Mouse (Mus musculus): ENCODE measurements around the gene Naa20. TPM values are rescaled to one million over a fixed set of nuclear protein-coding genes. Genes with fewer than 3 reads are reported as not detected.
"Not testable (repeated sequence)": the region's sequence is repeated elsewhere in the genome, so short reads cannot be mapped to it uniquely, and the experiment has no call there.

Naa20 gene
- polyA plus RNA-seq, 1 experiment from 2014 or later = 137 TPM

DNA sequence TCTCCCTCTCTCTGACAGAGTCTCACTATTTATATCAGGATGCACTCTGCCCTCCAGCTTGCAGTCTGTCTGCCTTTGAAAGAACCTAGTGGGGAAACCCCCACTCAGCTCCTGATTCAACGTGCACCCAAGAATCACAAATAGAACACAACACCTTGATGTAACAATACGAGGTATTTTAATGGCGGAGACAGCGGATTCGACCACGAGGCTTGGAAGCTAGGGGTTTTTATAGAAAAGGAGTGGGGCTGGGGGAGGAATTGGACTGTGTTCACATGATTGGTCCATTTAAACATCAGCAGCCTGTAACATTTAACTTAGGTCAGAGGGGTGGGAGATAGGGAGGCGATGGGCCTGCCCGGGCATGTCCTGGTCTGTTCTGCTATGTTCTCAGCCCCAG lies 1.6 kb upstream of the Naa20 start:
- not testable (repeated sequence) for ATAC-seq; H3K36me3 ChIP-seq (ENCODE audit: control insufficient read depth, insufficient read depth, low read length); H3K9ac ChIP-seq (ENCODE audit: low read depth, low read length); H3K27ac ChIP-seq (ENCODE audit: low read length); H3K4me2 ChIP-seq (ENCODE audit: low read depth, low read length); H3K9me3 ChIP-seq (ENCODE audit: control insufficient read depth, low read length); H3K4me3 ChIP-seq (ENCODE audit: low read length); H3K27me3 ChIP-seq (replicated peaks; ENCODE audit: control insufficient read depth, insufficient read depth, low read length)
- H3K4me1 ChIP-seq (ENCODE audit: control insufficient read depth, insufficient read depth, low read length) = peaks cover 13% of the 10 kb centered on the region
- 73% methylated on average over 8 of the region's 8 CpGs for WGBS

DNA sequence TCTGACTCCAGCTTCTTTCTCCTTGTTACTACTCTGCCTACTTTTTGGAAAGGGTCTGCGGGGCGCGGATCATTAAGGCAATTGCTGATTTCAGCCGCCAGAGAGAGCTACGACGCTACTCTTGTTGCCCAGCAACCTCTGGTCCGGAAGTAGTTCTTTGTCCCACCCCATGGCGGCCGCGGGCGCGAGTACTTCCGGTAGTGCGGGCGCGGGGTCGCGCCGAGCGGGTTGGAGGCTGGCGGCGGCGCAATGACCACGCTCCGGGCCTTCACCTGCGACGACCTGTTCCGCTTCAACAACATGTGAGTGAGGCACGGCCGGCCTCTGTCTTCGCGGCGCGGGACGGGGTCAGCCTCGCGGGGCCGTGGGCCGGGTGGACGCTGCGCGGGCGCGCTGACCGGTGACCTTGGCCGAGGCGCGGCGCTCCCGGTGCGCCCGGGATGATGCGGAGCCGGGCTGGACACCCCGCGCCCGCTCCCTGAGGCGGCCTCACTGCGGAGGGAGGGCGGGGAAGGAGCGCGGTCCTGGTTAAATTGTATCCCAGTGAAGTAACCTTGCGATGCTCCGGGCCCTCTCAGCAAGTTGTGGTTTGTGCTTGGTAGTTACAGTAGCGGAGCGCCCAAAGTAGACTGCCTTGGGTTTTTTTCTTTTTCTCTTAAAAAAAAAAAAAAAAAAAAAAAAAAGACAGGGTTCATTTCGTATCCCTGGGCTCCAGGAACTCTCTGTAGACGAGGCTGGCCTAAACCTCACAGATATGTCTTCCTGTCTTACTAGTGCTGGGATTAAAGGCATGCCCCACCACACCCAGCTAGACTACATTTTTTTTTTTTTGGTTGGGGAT lies 1.4 kb downstream of the Naa20 start:
- peak overlapping the region; percentile 95 for H3K4me3 ChIP-seq (ENCODE audit: low read length)
- H3K36me3 ChIP-seq (ENCODE audit: control insufficient read depth, insufficient read depth, low read length) = no peaks in the 10 kb centered on the region
- peak overlapping the region; percentile 95 for H3K9ac ChIP-seq (ENCODE audit: low read depth, low read length)
- H3K4me2 ChIP-seq (ENCODE audit: low read depth, low read length) = peak overlapping the region; percentile 59
- under 1% methylated on average over 67 of the region's 68 CpGs for WGBS
- no peaks in the 10 kb centered on the region for H3K9me3 ChIP-seq (ENCODE audit: control insufficient read depth, low read length)
- no peaks in the 10 kb centered on the region for H3K27me3 ChIP-seq (replicated peaks; ENCODE audit: control insufficient read depth, insufficient read depth, low read length)
- peak overlapping the region; percentile 83 for H3K27ac ChIP-seq (ENCODE audit: low read length)
- peak; percentile 98 for ATAC-seq
- peaks cover 15% of the 10 kb centered on the region for H3K4me1 ChIP-seq (ENCODE audit: control insufficient read depth, insufficient read depth, low read length)

DNA sequence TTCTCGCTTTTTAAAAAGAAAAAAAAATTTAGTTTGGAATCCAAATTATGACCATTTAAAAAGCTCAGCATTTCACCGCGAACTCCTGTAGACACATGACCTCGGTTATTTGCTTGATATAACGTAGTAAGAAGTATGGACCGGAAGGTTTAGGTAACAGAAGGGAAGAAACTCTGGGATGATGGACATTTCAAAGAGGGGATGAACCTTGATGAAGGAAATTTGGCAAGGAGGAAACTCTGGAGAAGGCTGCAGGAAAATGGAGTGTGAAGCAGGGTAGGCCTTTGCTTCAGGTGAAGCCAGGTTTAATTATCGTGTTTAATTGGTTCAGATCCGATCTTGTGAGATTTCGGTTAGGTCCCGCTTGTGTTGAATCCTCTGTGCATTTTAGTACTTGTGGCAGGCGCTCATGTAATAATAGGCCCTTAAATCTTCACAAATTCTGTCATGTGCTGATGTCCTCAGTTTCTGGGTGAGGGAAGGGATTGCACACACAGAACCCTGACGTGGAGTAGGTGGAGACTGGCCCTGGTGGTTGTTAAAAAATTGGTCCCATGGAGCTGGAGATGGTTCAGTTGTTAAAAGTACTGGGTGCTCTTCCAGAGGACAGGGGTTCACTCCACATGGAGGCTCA lies 2.2 kb downstream of the Naa20 start:
- no peak for ATAC-seq
- WGBS = 27% methylated on average over 12 of the region's 12 CpGs
- Histone ChIP-seq H3K9ac (ENCODE audit: low read depth, low read length) (peak overlapping the region; percentile 95), H3K4me2 (ENCODE audit: low read depth, low read length) (peak overlapping the region; percentile 59), H3K27me3 (replicated peaks; ENCODE audit: control insufficient read depth, insufficient read depth, low read length) (no peaks in the 10 kb centered on the region), H3K4me1 (ENCODE audit: control insufficient read depth, insufficient read depth, low read length) (peaks cover 15% of the 10 kb centered on the region), H3K27ac (ENCODE audit: low read length) (no peak overlapping the region), H3K9me3 (ENCODE audit: control insufficient read depth, low read length) (no peaks in the 10 kb centered on the region), H3K4me3 (ENCODE audit: low read length) (peak overlapping the region; percentile 95), H3K36me3 (ENCODE audit: control insufficient read depth, insufficient read depth, low read length) (no peaks in the 10 kb centered on the region)

DNA sequence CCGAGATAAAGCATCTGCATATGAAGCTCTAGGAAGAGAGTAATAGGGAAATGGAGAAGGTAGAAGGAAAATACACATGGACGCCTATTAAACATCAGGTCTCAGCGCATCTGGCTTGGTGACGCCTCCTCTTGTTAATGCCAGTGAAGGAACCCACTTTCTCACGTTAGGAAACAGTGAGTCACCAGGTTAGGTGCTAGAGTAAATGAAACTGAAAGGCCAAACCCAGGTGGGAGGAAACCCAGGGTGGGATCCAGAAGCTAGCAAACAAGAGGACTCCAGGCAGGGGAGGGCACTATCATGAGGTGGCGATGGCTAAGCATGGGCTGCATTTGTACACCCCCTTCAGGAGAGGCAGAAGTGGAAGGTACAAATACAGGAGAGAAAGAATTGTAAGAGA lies 3.3 kb downstream of the Naa20 start:
- Histone ChIP-seq H3K27ac (ENCODE audit: low read length) (no peak overlapping the region), H3K4me1 (ENCODE audit: control insufficient read depth, insufficient read depth, low read length) (peaks cover 15% of the 10 kb centered on the region), H3K27me3 (replicated peaks; ENCODE audit: control insufficient read depth, insufficient read depth, low read length) (no peaks in the 10 kb centered on the region), H3K36me3 (ENCODE audit: control insufficient read depth, insufficient read depth, low read length) (no peaks in the 10 kb centered on the region), H3K9me3 (ENCODE audit: control insufficient read depth, low read length) (no peaks in the 10 kb centered on the region), H3K4me3 (ENCODE audit: low read length) (no peak overlapping the region), H3K9ac (ENCODE audit: low read depth, low read length) (no peak overlapping the region), H3K4me2 (ENCODE audit: low read depth, low read length) (no peak overlapping the region)
- WGBS = 79% methylated on average over 6 of the region's 6 CpGs
- ATAC-seq = no peak

DNA sequence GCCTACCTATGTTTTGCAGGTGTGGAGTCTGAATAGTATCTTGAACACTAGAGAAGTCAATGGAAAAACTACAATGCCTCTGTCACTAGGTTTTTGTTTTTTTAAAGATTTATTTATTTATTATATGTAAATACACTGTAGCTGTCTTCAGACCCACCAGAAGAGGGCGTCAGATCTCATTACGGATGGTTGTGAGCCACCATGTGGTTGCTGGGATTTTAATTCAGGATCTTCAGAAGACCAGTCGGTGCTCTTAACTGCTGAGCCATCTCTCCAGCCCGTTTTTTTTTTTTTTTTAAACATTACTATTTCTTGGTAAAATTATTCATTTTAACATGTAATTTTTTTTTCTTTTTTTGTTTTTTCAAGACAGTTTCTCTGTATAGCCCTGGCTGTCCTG lies 4.0 kb downstream of the Naa20 start:
- not testable (repeated sequence) for H3K4me3 ChIP-seq (ENCODE audit: low read length); H3K27me3 ChIP-seq (replicated peaks; ENCODE audit: control insufficient read depth, insufficient read depth, low read length); ATAC-seq; H3K9ac ChIP-seq (ENCODE audit: low read depth, low read length); H3K9me3 ChIP-seq (ENCODE audit: control insufficient read depth, low read length); H3K4me2 ChIP-seq (ENCODE audit: low read depth, low read length); H3K36me3 ChIP-seq (ENCODE audit: control insufficient read depth, insufficient read depth, low read length); H3K27ac ChIP-seq (ENCODE audit: low read length)
- WGBS = 54% methylated on average over 4 of the region's 4 CpGs
- peaks cover 15% of the 10 kb centered on the region for H3K4me1 ChIP-seq (ENCODE audit: control insufficient read depth, insufficient read depth, low read length)

DNA sequence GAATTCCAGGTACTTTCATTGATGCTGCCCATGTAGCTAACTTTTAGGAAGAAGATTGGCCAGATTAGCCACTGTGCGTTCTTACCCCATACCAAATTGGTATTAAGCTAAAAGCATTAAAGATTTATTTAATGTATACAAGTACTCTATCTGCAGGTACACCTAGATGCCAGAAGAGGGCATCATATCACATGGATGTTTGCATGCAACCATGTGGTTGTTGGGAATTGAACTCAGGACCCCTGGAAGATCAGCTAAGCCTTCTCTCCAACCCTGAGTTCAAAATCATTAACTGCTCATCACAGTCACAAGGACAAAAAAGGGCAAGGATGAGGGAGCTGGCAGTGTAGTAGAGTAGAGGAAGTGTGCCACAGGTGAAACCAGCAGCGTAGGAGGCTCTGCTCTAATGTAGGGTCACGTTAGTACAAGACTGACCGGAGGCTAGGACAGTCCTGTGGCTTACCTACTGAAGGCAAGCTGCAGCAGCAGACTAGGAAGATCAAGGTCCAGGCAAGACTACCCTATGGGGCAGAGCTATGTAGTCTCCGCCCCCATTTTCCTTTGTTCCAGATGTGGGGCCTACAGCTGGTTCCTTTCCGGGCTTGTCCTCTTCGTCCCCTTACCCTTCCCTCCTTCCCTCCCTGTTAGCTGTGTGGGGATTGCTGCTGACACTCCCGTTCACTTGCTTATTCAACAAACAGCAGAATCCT lies 19.2 kb downstream of the Naa20 start:
- no peak overlapping the region for H3K4me3 ChIP-seq (ENCODE audit: low read length)
- 83% methylated on average over 8 of the region's 8 CpGs for WGBS
- no peaks in the 10 kb centered on the region for H3K9me3 ChIP-seq (ENCODE audit: control insufficient read depth, low read length)
- H3K27me3 ChIP-seq (replicated peaks; ENCODE audit: control insufficient read depth, insufficient read depth, low read length) = no peaks in the 10 kb centered on the region
- no peak overlapping the region for H3K9ac ChIP-seq (ENCODE audit: low read depth, low read length)
- no peak overlapping the region for H3K27ac ChIP-seq (ENCODE audit: low read length)
- H3K36me3 ChIP-seq (ENCODE audit: control insufficient read depth, insufficient read depth, low read length) = peaks cover 16% of the 10 kb centered on the region; the same call in 1 of the 2 replicates
- ATAC-seq = peak; percentile 63
- no peak overlapping the region for H3K4me2 ChIP-seq (ENCODE audit: low read depth, low read length)
- no peaks in the 10 kb centered on the region for H3K4me1 ChIP-seq (ENCODE audit: control insufficient read depth, insufficient read depth, low read length)

DNA sequence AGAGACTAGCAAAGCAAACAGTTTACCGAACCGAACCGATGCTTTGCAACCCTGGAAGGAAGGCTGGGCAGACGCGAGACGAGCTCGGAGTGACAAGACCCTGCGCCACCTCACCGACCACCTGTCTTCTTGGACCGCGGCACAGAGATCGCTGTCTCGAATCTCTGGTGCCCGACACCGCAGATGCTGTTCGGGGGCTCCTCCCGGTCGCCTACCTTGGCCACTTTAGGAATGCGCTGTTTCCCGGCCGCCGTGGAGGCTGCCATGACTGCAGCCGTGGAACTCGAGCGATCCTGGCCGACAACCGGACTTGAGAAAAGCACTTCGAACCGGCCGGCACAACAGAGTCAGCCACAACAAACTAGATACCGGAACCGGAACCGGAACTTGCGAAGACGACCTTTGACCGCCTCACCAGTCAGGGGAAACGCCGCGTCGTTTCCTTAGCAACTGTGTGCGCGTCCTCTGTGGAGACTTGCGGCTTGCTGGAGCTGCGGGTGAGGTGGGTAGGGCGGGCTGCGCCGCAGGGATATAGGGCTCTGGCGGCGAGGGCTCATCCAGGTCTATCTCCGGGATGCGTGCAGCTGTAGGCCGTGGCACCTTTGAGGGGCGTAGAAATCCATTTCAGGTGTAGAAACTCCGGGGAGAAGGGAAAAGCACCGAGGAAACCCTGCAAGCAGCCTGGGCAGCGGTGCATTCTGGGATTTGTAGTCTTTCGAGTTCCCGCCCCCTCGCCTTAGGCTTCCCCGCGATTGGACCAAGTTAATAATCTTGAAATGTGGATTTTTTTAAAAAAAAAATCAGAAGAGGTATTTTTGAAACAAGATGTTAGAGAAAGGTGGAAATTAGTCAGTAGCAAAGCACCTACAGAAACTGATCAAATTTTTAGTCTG lies 32.7 kb downstream of the Naa20 start, which contains the start of the genes Cfap61 and Crnkl1:
Gene Cfap61 (plus strand): TSS at position 446 of the 893 bp plus-strand sequence.
Gene Crnkl1 (minus strand): TSS at position 676 of the 893 bp plus-strand sequence.
- peak within 1 kb of the TSS; percentile 71 for H3K9ac ChIP-seq (ENCODE audit: low read depth, low read length)
- peak within 1 kb of the TSS; percentile 80 for H3K4me3 ChIP-seq (ENCODE audit: low read length)
- H3K27ac ChIP-seq (ENCODE audit: low read length) = no peak within 1 kb of the TSS
- WGBS = under 1% methylated on average over 61 of the region's 61 CpGs
- H3K36me3 ChIP-seq (ENCODE audit: control insufficient read depth, insufficient read depth, low read length) = peaks cover 3% of the 10 kb centered on the region
- peak; percentile 99 for ATAC-seq
- peak within 1 kb of the TSS; percentile 73 for H3K4me2 ChIP-seq (ENCODE audit: low read depth, low read length)
- peaks cover 6% of the 10 kb centered on the region for H3K4me1 ChIP-seq (ENCODE audit: control insufficient read depth, insufficient read depth, low read length)
- H3K27me3 ChIP-seq (replicated peaks; ENCODE audit: control insufficient read depth, insufficient read depth, low read length) = no peaks in the 10 kb centered on the region
- H3K9me3 ChIP-seq (ENCODE audit: control insufficient read depth, low read length) = no peaks in the 10 kb centered on the region

DNA sequence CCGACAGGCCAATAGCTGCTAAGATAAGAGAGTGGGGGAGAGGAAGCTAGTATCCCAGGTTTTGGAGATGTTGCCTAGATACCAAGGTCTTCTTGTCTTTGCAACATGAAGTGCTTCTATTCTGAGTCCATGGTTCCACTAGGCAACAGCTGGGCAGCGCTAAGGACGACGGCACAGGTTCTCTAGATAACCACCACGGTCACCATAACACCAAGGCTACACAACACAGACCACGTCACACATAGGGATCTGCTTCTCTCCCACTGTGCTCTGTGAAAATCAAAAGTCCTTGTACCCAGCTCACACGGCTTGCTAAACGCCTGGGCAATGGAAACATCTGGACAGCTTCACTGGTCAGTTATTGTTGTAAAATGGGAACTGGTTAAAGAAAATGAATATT lies 35.1 kb downstream of the Naa20 start:
- no peaks in the 10 kb centered on the region for H3K27me3 ChIP-seq (replicated peaks; ENCODE audit: control insufficient read depth, insufficient read depth, low read length)
- 77% methylated on average over 8 of the region's 8 CpGs for WGBS
- no peaks in the 10 kb centered on the region for H3K36me3 ChIP-seq (ENCODE audit: control insufficient read depth, insufficient read depth, low read length)
- no peak overlapping the region for H3K9ac ChIP-seq (ENCODE audit: low read depth, low read length)
- ATAC-seq = no peak
- no peak overlapping the region for H3K4me3 ChIP-seq (ENCODE audit: low read length)
- H3K4me2 ChIP-seq (ENCODE audit: low read depth, low read length) = no peak overlapping the region
- peaks cover 6% of the 10 kb centered on the region for H3K4me1 ChIP-seq (ENCODE audit: control insufficient read depth, insufficient read depth, low read length)
- no peak overlapping the region for H3K27ac ChIP-seq (ENCODE audit: low read length)
- H3K9me3 ChIP-seq (ENCODE audit: control insufficient read depth, low read length) = no peaks in the 10 kb centered on the region
